In genomic region chr17:46645561-46646321, GRCm38 (mm10) we compare ENCODE assay signal across 8 mouse cellular contexts. TPM values are rescaled to one million over a fixed set of nuclear protein-coding genes. Genes with fewer than 3 reads are reported as not detected.
DNase-seq lines count a peak whose midpoint lies in the region; ATAC-seq lines count a peak whose summit lies in the region.

Gene Klc4, minus strand, starts transcription at chr17:46646022.
Gene Mrpl2, plus strand, starts transcription at chr17:46646229.

- H3K9me3 ChIP-seq in lung, embryonic 16.5 days (ENCODE audit: control insufficient read depth, low read length): no peaks in the 10 kb centered on the region

- peak within 1 kb of the TSS; percentile 89 for H3K9ac ChIP-seq in lung, embryonic 16.5 days (ENCODE audit: low read length)

- ATAC-seq in hematopoietic stem cell, adult 5-6 weeks (replicated peaks in 1 of 2; ENCODE audit: insufficient read depth in 1 of 2, low FRiP score in 2 of 2, low TSS enrichment in 1 of 2, low read depth in 1 of 2, poor library complexity in 2 of 2, severe bottlenecking in 2 of 2): peak; percentile 82 to 88
- ATAC-seq in lung, embryonic 16.5 days (ENCODE audit: low read depth): peak; percentile 75

- peak within 1 kb of the TSS; percentile 92 for H3K4me3 ChIP-seq in lung, embryonic 16.5 days (ENCODE audit: low read length)

- peak within 1 kb of the TSS; percentile 94 for H3K4me2 ChIP-seq in lung, embryonic 16.5 days (ENCODE audit: low read depth, low read length)

- WGBS in lung, embryonic 16.5 days: under 1% methylated on average over 53 of the region's 53 CpGs

- peak; percentile 95 for DNase-seq in MEL-GATA-1-ER (ENCODE audit: extremely low read depth, low read depth)
- peak; percentile 99 for DNase-seq in cerebellum, adult 8-10 months
- peak; percentile 99 for DNase-seq in forelimb bud, embryonic 11.5 days (ENCODE audit: low read depth, low spot score)
- DNase-seq in layer of hippocampus, adult 9-10 months (ENCODE audit: low spot score): peak; percentile 98
- peak; percentile 99 for DNase-seq in ovary, postnatal 10 days (ENCODE audit: low spot score)
- DNase-seq in thymus, postnatal 10 days (ENCODE audit: low spot score in 2 of 2): peak; percentile 99

- peaks cover 5% of the 10 kb centered on the region; the same call in 1 of the 2 replicates for H3K36me3 ChIP-seq in lung, embryonic 16.5 days (ENCODE audit: control insufficient read depth, insufficient read depth, low read length)

- no peaks in the 10 kb centered on the region for H3K27me3 ChIP-seq in lung, embryonic 16.5 days (ENCODE audit: control insufficient read depth, insufficient read depth, low read depth, low read length)

- peaks cover 27% of the 10 kb centered on the region for H3K4me1 ChIP-seq in lung, embryonic 16.5 days (replicated peaks; ENCODE audit: control insufficient read depth, insufficient read depth, low read length)

- H3K27ac ChIP-seq in lung, embryonic 16.5 days (ENCODE audit: low read length): peak within 1 kb of the TSS; percentile 82

RNA-seq across cellular contexts. Expression of gene Klc4, which starts in this region (rescaled TPM):
- total RNA-seq in hematopoietic stem cell, adult 5-6 weeks (2017): 11.9 and 15.2 TPM in 2 replicates
- polyA plus RNA-seq in lung, embryonic 16.5 days (2015; fragmentation: Nextera tagmentation; extraction: Ambion mirVana): 27.6 and 30.8 TPM in 2 replicates

RNA-seq across cellular contexts. Expression of gene Mrpl2, which starts in this region (rescaled TPM):
- total RNA-seq in hematopoietic stem cell, adult 5-6 weeks (2017): 61.8 and 66.1 TPM in 2 replicates
- 93.0 and 97.4 TPM in 2 replicates for polyA plus RNA-seq in lung, embryonic 16.5 days (2015; fragmentation: Nextera tagmentation; extraction: Ambion mirVana)

Comparison
In these comparisons a context has a peak if more than half of its experiments do, and no peak if none do; other contexts are left out.
1. Peak in every context shown above with its lines: DNase-seq, ATAC-seq, H3K4me3 ChIP-seq and H3K27ac ChIP-seq.